In genomic region chr2:62440802-62441544, GRCm38 (mm10) we compare ENCODE assay signal across 9 mouse cellular contexts. TPM values are rescaled to one million over a fixed set of nuclear protein-coding genes. Genes with fewer than 3 reads are reported as not detected.
DNase-seq lines count a peak whose midpoint lies in the region; ATAC-seq and TF ChIP-seq lines count a peak whose summit lies in the region.
"Had no signal": no experiment of that assay in that cellular context is flagged by ENCODE, and none has a peak within 500 bp of the region (broad histone marks: within the 10 kb centered on the region; RNA-seq: fewer than 3 reads in every experiment).

No protein-coding gene starts in this region.

- 71% methylated on average over 13 of the region's 13 CpGs for WGBS in forebrain, embryonic 10.5 days

- H3K27me3 ChIP-seq in MEL (ENCODE audit: control insufficient read depth in 1 of 2, insufficient read depth in 2 of 2, low read length in 2 of 2) = no peaks in the 10 kb centered on the region
- H3K27me3 ChIP-seq in forebrain, embryonic 10.5 days (ENCODE audit: poor library complexity, severe bottlenecking) = no peaks in the 10 kb centered on the region

- no peak for TF ChIP-seq CTCF in MEL (IDR thresholded peaks at IDR 0.05 in 2 of 3, conservative IDR thresholded peaks at IDR 0.05 in 1 of 3; ENCODE audit: control insufficient read depth in 1 of 3, insufficient read depth in 1 of 3, low read depth in 2 of 3, low read length in 3 of 3, poor library complexity in 1 of 3, severe bottlenecking in 1 of 3)

- intact Hi-C loops in gastrocnemius, postnatal 36 days (cut with DNase I) = no loop called here

- H3K27ac ChIP-seq in MEL (ENCODE audit: control insufficient read depth, low read depth, low read length) = peak overlapping the region; percentile 83
- no peak overlapping the region for H3K27ac ChIP-seq in forebrain, embryonic 10.5 days

- no peaks in the 10 kb centered on the region for H3K79me2 ChIP-seq in MEL (ENCODE audit: control insufficient read depth, insufficient read depth, low read length, poor library complexity)

- peaks cover 0 to 13% of the 10 kb centered on the region in 2 experiments; a peak in 2 of 4 replicates for H3K36me3 ChIP-seq in MEL (ENCODE audit: control insufficient read depth in 1 of 2, insufficient read depth in 2 of 2, low read length in 2 of 2)
- H3K36me3 ChIP-seq in forebrain, embryonic 10.5 days (replicated peaks) = no peaks in the 10 kb centered on the region

- peaks cover 0 to 9% of the 10 kb centered on the region in 2 experiments; a peak in 3 of 4 replicates for H3K4me1 ChIP-seq in MEL (ENCODE audit: control insufficient read depth in 1 of 2, insufficient read depth in 2 of 2, low read length in 2 of 2)
- no peaks in the 10 kb centered on the region for H3K4me1 ChIP-seq in forebrain, embryonic 10.5 days

- peak; percentile 96 for ATAC-seq in megakaryocyte progenitor cell, adult 5-6 weeks (replicated peaks; ENCODE audit: poor library complexity)

- TF ChIP-seq RAD21 in MEL (IDR thresholded peaks at IDR 0.05; ENCODE audit: low read depth, low read length) = no peak

- TF ChIP-seq POLR2A in MEL (IDR thresholded peaks at IDR 0.05; ENCODE audit: control insufficient read depth in 1 of 2, insufficient read depth in 1 of 2, low read depth in 1 of 2, low read length in 2 of 2, poor library complexity in 1 of 2) = peak; percentile 58 to 99; a peak in 3 of 4 replicates

- DNase-seq in 416B (ENCODE audit: low read depth) (peak; percentile 77), MEL (ENCODE audit: low read depth, low spot score) (peak; percentile 96)
- peak; percentile 28 to 36 for DNase-seq in gastrocnemius, postnatal 36 days
- DNase-seq in kidney, postnatal 10 days = peak; percentile 26
- no peak for DNase-seq in testis, postnatal 10 days (ENCODE audit: low spot score)
- no peak for DNase-seq in forebrain, embryonic 10.5 days (ENCODE audit: extremely low spot score, low spot score)
- DNase-seq in right cerebral cortex, adult 2 months (ENCODE audit: low spot score in 2 of 2) = no peak

- peak overlapping the region; percentile 63 to 77 for H3K4me3 ChIP-seq in MEL (ENCODE audit: control insufficient read depth in 1 of 2, insufficient read depth in 1 of 2, low read depth in 2 of 2, low read length in 2 of 2)
- H3K4me3 ChIP-seq in forebrain, embryonic 10.5 days = no peak overlapping the region

- peak; percentile 29 to 60; a peak in 3 of 4 replicates for TF ChIP-seq EP300 in MEL (IDR thresholded peaks at IDR 0.05; ENCODE audit: low read depth in 1 of 2, low read length in 2 of 2)

- no peaks in the 10 kb centered on the region for H3K9me3 ChIP-seq in MEL (replicated peaks; ENCODE audit: insufficient read depth, low read length)
- H3K9me3 ChIP-seq in forebrain, embryonic 10.5 days = no peaks in the 10 kb centered on the region

- H3K9ac ChIP-seq in MEL (ENCODE audit: control insufficient read depth, low read depth, low read length, poor library complexity, severe bottlenecking) = peak overlapping the region; percentile 66

TF ChIP-seq in MEL, 35 proteins besides CTCF, POLR2A, EP300 and RAD21:
- TF ChIP-seq SIN3A (IDR thresholded peaks at IDR 0.05; ENCODE audit: low read length) = peak; percentile 95
- TF ChIP-seq ZMIZ1 (IDR thresholded peaks at IDR 0.05; ENCODE audit: low read depth, low read length) = peak; percentile 95
- TF ChIP-seq USF1 (IDR thresholded peaks at IDR 0.05; ENCODE audit: low read depth, low read length) = peak; percentile 68
- TF ChIP-seq E2F4 (IDR thresholded peaks at IDR 0.05; ENCODE audit: borderline replicate concordance, low read depth, low read length) = no peak
- TF ChIP-seq ZC3H11A (IDR thresholded peaks at IDR 0.05; ENCODE audit: low read depth, low read length) = no peak
- no peak for TF ChIP-seq MEF2A (IDR thresholded peaks at IDR 0.05; ENCODE audit: extremely low read depth, insufficient replicate concordance, low read depth, low read length, poor library complexity, severe bottlenecking)
- no peak for TF ChIP-seq GABPA (IDR thresholded peaks at IDR 0.05; ENCODE audit: low read depth, low read length)
- TF ChIP-seq MXI1 (IDR thresholded peaks at IDR 0.05; ENCODE audit: low read depth, low read length) = peak; percentile 93
- TF ChIP-seq JUND (IDR thresholded peaks at IDR 0.05; ENCODE audit: low read depth, low read length) = no peak
- TF ChIP-seq ZNF384 (IDR thresholded peaks at IDR 0.05; ENCODE audit: low read depth, low read length) = no peak
- TF ChIP-seq CHD2 (IDR thresholded peaks at IDR 0.05; ENCODE audit: low read length) = peak; percentile 34
- TF ChIP-seq POLR2AphosphoS2 (IDR thresholded peaks at IDR 0.05; ENCODE audit: low read length) = peak; percentile 99
- TF ChIP-seq MYC (IDR thresholded peaks at IDR 0.05; ENCODE audit: low read depth, low read length) = peak; percentile 100
- peak; percentile 91 for TF ChIP-seq NELFE (IDR thresholded peaks at IDR 0.05; ENCODE audit: low read depth, low read length)
- TF ChIP-seq ELF1 (IDR thresholded peaks at IDR 0.05; ENCODE audit: low read depth, low read length) = peak; percentile 30; the same call in 1 of the 2 replicates
- TF ChIP-seq CHD1 (IDR thresholded peaks at IDR 0.05; ENCODE audit: low read depth, low read length) = no peak
- TF ChIP-seq ETS1 (IDR thresholded peaks at IDR 0.05; ENCODE audit: low read depth, low read length) = peak; percentile 100
- TF ChIP-seq MAX (IDR thresholded peaks at IDR 0.05; ENCODE audit: low read length) = peak; percentile 98
- peak; percentile 73 for TF ChIP-seq HCFC1 (IDR thresholded peaks at IDR 0.05; ENCODE audit: low read depth, low read length)
- peak; percentile 5; the same call in 1 of the 2 replicates for TF ChIP-seq RCOR1 (IDR thresholded peaks at IDR 0.05; ENCODE audit: low read depth, low read length)
- TF ChIP-seq ZKSCAN1 (IDR thresholded peaks at IDR 0.05; ENCODE audit: low read depth, low read length) = no peak
- no peak for TF ChIP-seq GATA1 (IDR thresholded peaks at IDR 0.05; ENCODE audit: low read depth, low read length)
- TF ChIP-seq MAZ (IDR thresholded peaks at IDR 0.05; ENCODE audit: low read depth, low read length) = peak; percentile 65; the same call in 1 of the 2 replicates
- no peak for TF ChIP-seq MAFK (IDR thresholded peaks at IDR 0.05; ENCODE audit: borderline replicate concordance, low read depth, low read length)
- TF ChIP-seq TBP (IDR thresholded peaks at IDR 0.05; ENCODE audit: low read depth, low read length) = peak; percentile 92
- TF ChIP-seq TCF12 (IDR thresholded peaks at IDR 0.05; ENCODE audit: low read depth, low read length) = peak; percentile 75
- TF ChIP-seq BHLHE40 (IDR thresholded peaks at IDR 0.05; ENCODE audit: borderline replicate concordance, low read depth, low read length) = no peak
- TF ChIP-seq KAT2A (conservative IDR thresholded peaks at IDR 0.05; ENCODE audit: low read depth, low read length) = 0 out of 2 replicates have a peak, but pooled peaks have one; percentile 31
- peak; percentile 96; the same call in 1 of the 2 replicates for TF ChIP-seq POLR2AphosphoS5 (IDR thresholded peaks at IDR 0.05; ENCODE audit: borderline replicate concordance, low read depth, low read length)
- no peak for TF ChIP-seq USF2 (IDR thresholded peaks at IDR 0.05; ENCODE audit: borderline replicate concordance in 1 of 2, insufficient read depth in 1 of 2, low read depth in 1 of 2, low read length in 2 of 2)
- peak; percentile 17; the same call in 1 of the 2 replicates for TF ChIP-seq TAL1 (IDR thresholded peaks at IDR 0.05; ENCODE audit: low read length)
TF ChIP-seq in MEL: peak in this region for 19.

RNA-seq across cellular contexts. Expression of gene Dpp4, which starts 28.9 kb away (rescaled TPM):
- total RNA-seq in MEL (2012; rRNA removed) = 40.4 and 46.7 TPM in 2 replicates
- polyA plus RNA-seq in MEL (2012; ENCODE audit: insufficient read depth in 1 of 2, insufficient read length in 2 of 2, low read depth in 1 of 2, low replicate concordance in 2 of 2, missing spikeins in 1 of 2) = 10 to 100 TPM; 64.1 to 99.1 TPM
- 1 to 10 TPM; 1.9 to 3.5 TPM for total RNA-seq in gastrocnemius, postnatal 36 days (2021)
- 9.8 and 10.0 TPM in 2 replicates for total RNA-seq in megakaryocyte progenitor cell, adult 5-6 weeks (2015)
- 13.8 and 16.4 TPM in 2 replicates for total RNA-seq in megakaryocyte progenitor cell, adult 5-6 weeks (2017)
- 0.25 and 0.42 TPM in 2 replicates for polyA plus RNA-seq in forebrain, embryonic 10.5 days (2016; fragmentation: Nextera tagmentation; extraction: Ambion mirVana)

RNA-seq across cellular contexts. Expression of gene Gcg, which starts 42.5 kb away (rescaled TPM):
- total RNA-seq in MEL (2012; rRNA removed) = not detected in 2 replicates
- not detected for polyA plus RNA-seq in MEL (2012; ENCODE audit: insufficient read depth in 1 of 2, insufficient read length in 2 of 2, low read depth in 1 of 2, low replicate concordance in 2 of 2, missing spikeins in 1 of 2)
- total RNA-seq in gastrocnemius, postnatal 36 days (2021) = not detected
- not detected in 2 replicates for total RNA-seq in megakaryocyte progenitor cell, adult 5-6 weeks (2015)
- not detected in 2 replicates for total RNA-seq in megakaryocyte progenitor cell, adult 5-6 weeks (2017)
- not detected in 2 replicates for polyA plus RNA-seq in forebrain, embryonic 10.5 days (2016; fragmentation: Nextera tagmentation; extraction: Ambion mirVana)
- polyA plus RNA-seq: testis, adult 2 months had no signal

Comparison
In these comparisons a context has a peak if more than half of its experiments do, and no peak if none do; other contexts are left out.
1. DNase-seq: peak in 416B (single experiment), MEL (single experiment), gastrocnemius, postnatal 36 days (2 of 2) and kidney, postnatal 10 days (single experiment); none in testis, postnatal 10 days (single experiment), forebrain, embryonic 10.5 days (single experiment) and right cerebral cortex, adult 2 months (0 of 2).